Mouse (Mus musculus) hindbrain, embryonic 10.5 days (tissue): ENCODE data around the gene Clcf1. TPM values are rescaled to one million over a fixed set of nuclear protein-coding genes. Genes with fewer than 3 reads are reported as not detected.

Source experiments
- DNase-seq: peaks from one replicate; pipeline ENCODE4 v3.0.0-alpha.2; 2017; ENCODE audit warnings: low spot score
- H3K27ac ChIP-seq: fragments of 300-500 bp; sonication (generic); 2 replicates; pipeline ENCODE4 v1.5.1; 2016; ENCODE audit warnings: mild to moderate bottlenecking, moderate library complexity
- H3K27me3 ChIP-seq: fragments of 300-500 bp; sonication (generic); 2 replicates; pipeline ENCODE4 v1.6.1; 2016; ENCODE audit warnings: mild to moderate bottlenecking; ENCODE audit not compliant: poor library complexity, insufficient read depth, severe bottlenecking
- H3K36me3 ChIP-seq: fragments of 300-500 bp; sonication (generic); 2 replicates; pipeline ENCODE4 v1.6.1; 2016; ENCODE audit warnings: mild to moderate bottlenecking, moderate library complexity
- H3K4me1 ChIP-seq: fragments of 300-500 bp; sonication (generic); replicated peaks from 2 replicates; pipeline ENCODE4 v1.6.1; 2016; ENCODE audit warnings: mild to moderate bottlenecking
- H3K4me3 ChIP-seq: fragments of 300-500 bp; sonication (generic); 2 replicates; pipeline ENCODE4 v1.5.1; 2016; ENCODE audit warnings: mild to moderate bottlenecking, moderate library complexity
- H3K9me3 ChIP-seq: fragments of 300-500 bp; sonication (generic); 2 replicates; pipeline ENCODE4 v1.6.1; 2016; ENCODE audit warnings: mild to moderate bottlenecking, moderate library complexity
- WGBS: fragments of 180-500 bp; shearing (Covaris S2); methylation state at CpG from one replicate; pipeline ENCODE4 v1.1.7; 2016; 5-methylcytosine and 5-hydroxymethylcytosine counted together
- polyA plus RNA-seq: library from polyadenylated mRNA; unstranded; fragments of >200 nt; fragmentation: Nextera tagmentation; extraction: Ambion mirVana; gene quantifications from 2 replicates; pipeline ENCODE4 v1.2.1, GENCODE M21; 2016

Clcf1 gene
- 0.87 and 1.2 TPM in 2 replicates for polyA plus RNA-seq

DNA sequence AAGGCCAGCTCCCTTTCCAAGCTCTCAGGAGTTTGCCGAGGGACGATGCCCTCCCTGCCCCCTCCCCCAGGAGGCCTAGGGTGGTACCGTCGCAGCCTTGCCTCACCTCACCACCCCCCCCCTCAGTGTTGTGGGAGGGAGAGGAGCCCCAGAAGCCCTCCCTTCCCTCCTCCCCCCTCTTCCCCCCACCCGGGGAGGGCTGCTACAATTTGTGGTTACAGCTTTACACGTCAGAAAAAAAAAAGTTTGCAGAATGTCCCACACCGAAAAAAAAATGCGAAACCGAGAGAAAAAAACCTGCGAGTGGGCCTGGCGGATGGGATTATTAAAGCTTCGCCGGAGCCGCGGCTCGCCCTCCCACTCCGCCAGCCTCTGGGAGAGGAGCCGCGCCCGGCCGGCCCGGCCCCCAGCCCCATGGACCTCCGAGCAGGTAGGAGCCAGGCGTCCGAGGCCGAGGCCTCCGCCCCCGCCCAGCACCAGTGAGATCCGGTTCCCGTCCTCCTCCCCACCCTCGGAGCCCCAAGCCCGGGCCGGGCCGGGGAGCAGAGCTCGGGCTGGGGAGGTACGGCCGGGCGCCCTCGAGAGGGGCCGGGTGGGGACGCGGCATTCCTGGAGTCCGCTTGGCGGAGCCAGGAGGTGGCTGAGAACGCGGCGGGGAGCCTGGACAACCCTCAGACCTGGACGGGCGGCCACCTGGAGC, at the start of gene Clcf1, which contains the start of gene AC109138.7:
Gene Clcf1 (plus strand): TSS at position 168 of the 700 bp plus-strand sequence.
Gene AC109138.7 (plus strand): TSS at position 287 of the 700 bp plus-strand sequence.
- peaks cover 62% of the 10 kb centered on the region for H3K4me1 ChIP-seq
- peak within 1 kb of the TSS; percentile 70 for H3K4me3 ChIP-seq
- peak; percentile 57 for DNase-seq
- H3K9me3 ChIP-seq = no peaks in the 10 kb centered on the region
- peak within 1 kb of the TSS; percentile 87 for H3K27ac ChIP-seq
- no peaks in the 10 kb centered on the region for H3K36me3 ChIP-seq
- WGBS = under 1% methylated on average over 49 of the region's 49 CpGs
- peaks cover 91% of the 10 kb centered on the region for H3K27me3 ChIP-seq

DNA sequence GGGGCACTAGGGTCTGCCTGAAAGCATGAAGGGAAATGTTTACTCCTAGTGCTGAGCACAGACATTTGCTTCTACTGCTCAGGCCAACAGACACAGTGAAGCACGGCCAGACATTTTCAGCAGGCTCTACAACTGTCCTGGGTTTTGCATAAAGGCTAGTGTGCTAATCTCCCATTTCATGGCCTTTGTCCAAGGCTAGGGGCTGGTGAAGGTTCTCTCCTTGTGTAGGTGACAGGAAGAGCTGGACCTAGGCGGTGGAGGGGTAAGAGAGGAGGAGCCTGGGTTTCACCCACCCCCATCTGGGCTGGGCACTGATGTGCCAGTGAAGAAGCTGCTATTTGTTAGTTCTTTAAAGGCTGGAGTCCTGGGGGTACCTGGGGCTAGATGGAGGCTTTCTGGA, 49.3 kb upstream of the Clcf1 start:
- Histone ChIP-seq H3K36me3 (peaks cover 20% of the 10 kb centered on the region), H3K4me3 (no peak overlapping the region), H3K27me3 (no peaks in the 10 kb centered on the region), H3K4me1 (peaks cover 28% of the 10 kb centered on the region), H3K9me3 (no peaks in the 10 kb centered on the region), H3K27ac (peak overlapping the region; percentile 40; the same call in 1 of the 2 replicates)
- 75% methylated on average over 2 of the region's 2 CpGs for WGBS
- no peak for DNase-seq

DNA sequence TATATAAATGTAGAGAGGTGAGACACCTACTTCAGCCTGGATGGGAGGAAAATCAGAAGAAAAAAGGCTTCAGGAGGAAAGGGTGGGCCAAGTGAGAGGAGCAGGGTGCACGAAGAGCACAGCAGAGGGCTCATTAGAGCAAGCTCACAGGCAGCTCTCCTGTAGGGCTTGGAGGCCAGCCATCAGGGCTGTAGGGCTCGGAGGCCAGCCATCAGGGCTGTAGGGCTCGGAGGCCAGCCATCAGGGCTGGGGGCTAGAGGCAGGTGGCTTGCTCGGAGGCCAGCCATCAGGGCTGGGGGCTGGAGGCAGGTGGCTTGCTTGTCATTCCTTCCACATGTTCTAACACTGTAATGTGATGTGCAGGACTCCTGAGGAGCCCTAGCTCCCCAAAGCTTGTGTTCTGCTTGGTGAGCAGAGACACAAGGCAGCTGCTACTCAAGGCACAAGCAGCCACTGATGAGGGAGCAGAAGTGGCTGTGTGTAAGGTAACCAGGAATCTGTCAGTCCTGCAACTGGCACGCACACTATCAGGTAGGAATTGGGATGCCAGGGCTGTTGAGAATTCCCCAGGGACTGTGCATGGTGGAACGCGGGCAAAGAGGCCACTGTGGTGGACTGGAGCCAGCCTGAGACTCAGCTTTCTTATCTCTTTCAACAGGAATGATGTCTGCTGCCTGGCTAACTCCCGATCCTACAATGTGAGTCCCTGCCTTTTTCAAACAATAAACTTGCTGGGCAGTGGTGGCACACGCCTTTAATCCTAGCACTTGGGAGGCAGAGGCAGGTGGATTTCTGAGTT, 47.2 kb upstream of the Clcf1 start:
- no peak for DNase-seq

DNA sequence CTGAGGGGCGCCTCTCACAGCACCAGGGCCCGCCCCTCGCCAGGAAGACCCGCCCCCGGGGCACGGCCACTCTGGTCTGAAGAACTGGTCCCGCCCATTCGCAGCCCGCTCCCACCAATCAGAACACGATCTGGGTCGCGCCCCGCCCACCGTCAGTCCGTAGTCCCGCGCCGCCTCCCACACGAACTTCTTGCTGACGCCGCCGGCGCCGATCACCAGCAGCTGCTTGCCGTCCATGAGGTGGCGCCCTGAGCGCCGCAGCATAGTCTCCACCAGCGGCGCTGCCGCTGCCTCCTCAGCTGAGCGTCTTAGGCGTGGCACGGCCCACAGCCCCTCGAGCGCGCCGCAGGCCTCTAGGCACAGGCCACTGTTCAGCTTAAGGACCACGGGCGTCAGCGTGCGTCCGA, 44.7 kb upstream of the Clcf1 start:
- under 1% methylated on average over 43 of the region's 43 CpGs for WGBS

More for the DNA sequence above, 47.2 kb upstream of the Clcf1 start:
- WGBS = 83% methylated on average over 9 of the region's 9 CpGs
- Histone ChIP-seq H3K27ac (no peak overlapping the region), H3K4me3 (no peak overlapping the region), H3K36me3 (peaks cover 1% of the 10 kb centered on the region), H3K9me3 (no peaks in the 10 kb centered on the region), H3K4me1 (peaks cover 48% of the 10 kb centered on the region), H3K27me3 (peaks cover 13% of the 10 kb centered on the region)

DNA sequence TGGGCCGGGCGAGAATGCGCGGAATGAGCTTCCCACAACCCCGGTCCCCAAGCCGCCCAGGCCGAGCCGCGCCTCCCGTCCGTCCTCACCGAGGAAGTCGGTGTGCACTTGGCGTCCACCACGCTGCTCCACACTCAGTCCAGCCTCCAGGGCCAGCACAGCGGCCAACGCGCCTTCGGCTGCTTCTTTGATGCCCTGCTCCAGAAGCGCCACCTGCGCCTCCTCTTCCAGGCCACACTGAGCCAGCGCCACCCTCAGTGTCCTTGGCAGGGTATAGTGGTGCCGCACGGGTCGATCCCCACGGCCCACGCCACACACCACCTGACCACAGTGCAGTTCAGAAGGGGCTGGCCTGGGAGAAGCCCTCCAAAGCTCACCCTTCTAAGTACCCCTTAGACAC, 44.2 kb upstream of the Clcf1 start:
- Histone ChIP-seq H3K27me3 (peaks cover 13% of the 10 kb centered on the region), H3K4me3 (peak overlapping the region; percentile 50), H3K36me3 (no peaks in the 10 kb centered on the region), H3K4me1 (peaks cover 38% of the 10 kb centered on the region), H3K9me3 (no peaks in the 10 kb centered on the region), H3K27ac (peak overlapping the region; percentile 89)
- 9% methylated on average over 27 of the region's 27 CpGs for WGBS
- no peak for DNase-seq

More for the DNA sequence above, 44.7 kb upstream of the Clcf1 start:
- DNase-seq = peak; percentile 100
- peak overlapping the region; percentile 50 for H3K4me3 ChIP-seq
- H3K4me1 ChIP-seq = peaks cover 37% of the 10 kb centered on the region
- peak overlapping the region; percentile 89 for H3K27ac ChIP-seq
- H3K27me3 ChIP-seq = peaks cover 13% of the 10 kb centered on the region
- no peaks in the 10 kb centered on the region for H3K9me3 ChIP-seq
- no peaks in the 10 kb centered on the region for H3K36me3 ChIP-seq

DNA sequence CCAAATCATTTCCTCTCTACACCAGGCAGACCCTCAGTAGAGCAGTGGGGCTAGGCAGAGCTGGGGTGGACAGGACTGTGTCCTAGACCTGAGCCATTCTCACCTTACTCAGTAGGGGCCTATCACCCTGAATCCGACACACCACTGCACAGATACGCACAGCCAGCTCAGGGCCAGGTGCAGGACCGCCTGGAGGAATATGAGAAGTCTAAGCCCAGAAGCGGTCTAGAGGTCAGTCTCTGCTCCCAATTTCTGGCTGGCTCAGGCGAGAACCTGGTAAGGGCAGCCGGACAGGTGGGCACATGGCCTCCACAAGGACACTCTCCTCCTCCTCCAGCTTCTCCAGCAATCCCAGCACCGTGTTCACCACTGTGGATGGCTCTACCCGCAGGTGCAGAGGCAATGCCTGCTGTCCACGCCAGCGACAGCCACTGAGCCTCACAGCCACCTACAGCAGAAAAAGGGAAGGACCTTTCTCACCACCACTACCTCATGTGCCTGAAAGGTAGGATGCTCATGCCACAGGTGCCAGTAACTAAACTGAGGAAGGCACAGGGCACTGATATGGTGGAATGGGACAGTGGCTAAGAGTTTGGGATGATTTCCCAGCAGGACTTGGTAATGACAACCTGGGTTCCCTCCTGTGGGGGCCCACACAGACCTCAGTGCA, 43.2 kb upstream of the Clcf1 start:
- Histone ChIP-seq H3K4me1 (peaks cover 42% of the 10 kb centered on the region), H3K9me3 (no peaks in the 10 kb centered on the region), H3K4me3 (peak overlapping the region; percentile 50), H3K27ac (peak overlapping the region; percentile 89), H3K27me3 (peaks cover 13% of the 10 kb centered on the region), H3K36me3 (no peaks in the 10 kb centered on the region)
- WGBS = 86% methylated on average over 10 of the region's 10 CpGs
- DNase-seq = no peak

DNA sequence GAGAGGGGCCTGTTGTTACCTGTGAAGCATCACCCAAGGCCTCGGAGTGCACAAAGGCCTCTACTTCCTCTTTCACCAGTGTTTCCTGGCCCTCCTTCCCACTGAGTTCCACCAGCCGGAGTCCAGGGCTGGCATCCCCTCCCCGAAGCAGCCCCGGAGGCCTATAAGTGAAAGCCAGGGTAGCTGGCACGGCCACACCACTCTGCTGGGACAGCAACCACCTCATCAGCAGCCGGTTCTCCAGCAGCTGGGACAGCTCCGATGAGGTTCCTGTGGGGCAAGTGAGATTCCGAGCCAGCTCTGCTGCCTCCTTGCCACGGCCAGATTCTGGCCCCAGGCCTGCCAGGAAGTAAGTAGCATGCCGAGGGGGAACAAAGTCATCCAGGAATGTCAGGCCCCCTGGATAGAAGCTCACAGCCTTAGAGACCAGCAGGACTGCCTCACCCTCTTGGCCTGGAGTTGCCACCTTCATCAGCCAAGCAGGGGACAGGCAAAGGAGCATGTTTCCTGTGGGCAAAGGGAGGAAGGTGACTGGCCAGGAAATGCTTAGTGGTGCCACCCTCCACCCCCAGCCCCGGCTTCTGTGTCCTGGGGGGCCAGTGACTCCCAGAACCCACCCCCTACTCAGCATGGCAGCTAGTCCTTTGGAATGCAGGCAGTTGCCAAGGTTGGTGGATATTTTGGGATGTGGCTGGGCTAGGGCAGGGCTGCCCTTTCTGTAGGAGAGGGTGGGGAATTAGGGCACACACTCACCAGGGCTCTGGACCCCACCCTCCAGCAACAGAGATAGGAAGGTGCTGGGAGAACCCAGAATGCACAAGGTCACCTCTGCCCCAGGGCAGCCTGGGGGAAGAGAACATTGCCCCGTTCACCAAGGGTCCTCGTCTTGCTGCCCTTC, 42.4 kb upstream of the Clcf1 start:
- 67% methylated on average over 13 of the region's 13 CpGs for WGBS
- Histone ChIP-seq H3K4me1 (peaks cover 44% of the 10 kb centered on the region), H3K27me3 (peaks cover 13% of the 10 kb centered on the region), H3K27ac (peak overlapping the region; percentile 64), H3K36me3 (no peaks in the 10 kb centered on the region), H3K9me3 (no peaks in the 10 kb centered on the region), H3K4me3 (no peak overlapping the region; the same call in 1 of the 2 replicates)
- no peak for DNase-seq

DNA sequence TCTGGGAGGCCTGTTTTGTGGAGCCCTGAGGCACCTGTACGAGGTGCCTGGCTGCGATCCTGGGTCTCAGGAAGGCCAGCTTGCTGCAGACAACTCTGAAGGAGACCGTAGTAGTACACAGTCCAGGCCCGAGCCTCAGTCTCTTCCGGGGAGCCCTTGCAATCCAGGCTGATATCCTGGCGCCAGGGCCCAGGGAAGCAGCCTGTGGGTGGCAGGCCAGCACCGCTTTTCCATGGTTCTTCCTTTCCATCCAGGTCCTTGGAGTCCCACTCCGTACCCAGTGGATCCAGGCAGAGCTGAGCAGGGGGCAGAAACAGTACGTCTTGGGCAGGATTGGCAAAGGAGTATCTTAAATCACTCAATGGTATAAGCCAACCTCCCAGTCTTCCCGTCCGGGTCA, 41.1 kb upstream of the Clcf1 start:
- 63% methylated on average over 11 of the region's 11 CpGs for WGBS
- no peaks in the 10 kb centered on the region for H3K36me3 ChIP-seq
- H3K9me3 ChIP-seq = no peaks in the 10 kb centered on the region
- no peak for DNase-seq
- no peak overlapping the region for H3K27ac ChIP-seq
- H3K4me3 ChIP-seq = no peak overlapping the region
- H3K4me1 ChIP-seq = peaks cover 44% of the 10 kb centered on the region
- peaks cover 16% of the 10 kb centered on the region for H3K27me3 ChIP-seq

DNA sequence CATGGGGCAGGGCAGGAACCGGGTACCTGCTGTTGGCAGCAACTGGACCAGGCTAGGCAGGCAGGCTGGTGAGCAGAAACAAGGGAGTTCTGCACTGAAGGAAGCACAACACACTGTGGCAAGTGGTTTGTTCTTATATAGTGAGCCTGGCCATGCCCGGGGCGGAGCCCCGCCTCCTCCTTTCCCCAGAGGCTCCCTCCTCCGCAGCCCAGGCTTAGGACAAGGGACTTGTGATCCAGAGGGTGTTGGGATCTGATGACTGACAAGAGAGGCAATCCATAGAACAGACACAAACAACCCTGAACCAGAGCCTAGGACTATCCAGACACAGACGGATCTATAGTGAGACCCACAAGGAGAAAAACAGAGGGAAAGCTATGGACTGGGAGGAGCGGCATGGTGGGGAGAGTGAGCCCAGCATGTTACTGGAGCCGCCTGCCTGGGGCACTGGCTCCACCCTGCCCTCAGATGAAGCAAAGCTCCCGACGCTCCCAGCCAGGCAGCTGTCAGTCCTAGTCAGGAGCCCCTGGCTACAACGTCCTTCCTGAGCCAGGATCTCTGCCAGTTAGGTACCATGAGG, 38.6 kb upstream of the Clcf1 start, which contains the start of gene Carns1:
Gene Carns1 (minus strand): TSS at position 112 of the 580 bp plus-strand sequence.
- DNase-seq = no peak
- Histone ChIP-seq H3K27ac (peak within 1 kb of the TSS; percentile 73), H3K36me3 (no peaks in the 10 kb centered on the region), H3K27me3 (peaks cover 16% of the 10 kb centered on the region), H3K4me3 (peak within 1 kb of the TSS; percentile 39), H3K4me1 (peaks cover 34% of the 10 kb centered on the region), H3K9me3 (no peaks in the 10 kb centered on the region)
- WGBS = 5% methylated on average over 11 of the region's 11 CpGs

DNA sequence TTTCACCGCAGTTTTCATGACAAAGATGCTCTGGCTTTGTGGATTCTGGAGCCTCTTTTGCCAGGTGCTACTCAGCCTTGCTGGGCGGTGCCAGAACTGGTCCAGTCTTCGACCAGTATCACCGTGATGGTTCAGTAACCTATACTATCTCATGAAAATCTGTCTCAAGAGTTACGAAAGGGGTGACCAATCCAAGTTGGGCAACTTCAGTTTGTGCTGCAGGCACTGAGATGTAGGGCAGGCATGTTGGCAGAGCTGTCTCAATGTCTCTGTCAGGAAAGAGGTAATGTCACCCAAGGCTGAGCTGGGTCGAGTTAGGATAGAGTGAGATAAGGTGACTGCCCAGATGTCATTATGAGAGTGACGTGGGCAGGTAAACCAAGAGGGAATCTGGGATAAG, 33.6 kb upstream of the Clcf1 start:
- H3K9me3 ChIP-seq = no peaks in the 10 kb centered on the region
- H3K36me3 ChIP-seq = no peaks in the 10 kb centered on the region
- 88% methylated on average over 7 of the region's 7 CpGs for WGBS
- DNase-seq = no peak
- peaks cover 3% of the 10 kb centered on the region; the same call in 1 of the 2 replicates for H3K27me3 ChIP-seq
- no peak overlapping the region for H3K4me3 ChIP-seq
- H3K27ac ChIP-seq = no peak overlapping the region
- H3K4me1 ChIP-seq = peaks cover 31% of the 10 kb centered on the region

DNA sequence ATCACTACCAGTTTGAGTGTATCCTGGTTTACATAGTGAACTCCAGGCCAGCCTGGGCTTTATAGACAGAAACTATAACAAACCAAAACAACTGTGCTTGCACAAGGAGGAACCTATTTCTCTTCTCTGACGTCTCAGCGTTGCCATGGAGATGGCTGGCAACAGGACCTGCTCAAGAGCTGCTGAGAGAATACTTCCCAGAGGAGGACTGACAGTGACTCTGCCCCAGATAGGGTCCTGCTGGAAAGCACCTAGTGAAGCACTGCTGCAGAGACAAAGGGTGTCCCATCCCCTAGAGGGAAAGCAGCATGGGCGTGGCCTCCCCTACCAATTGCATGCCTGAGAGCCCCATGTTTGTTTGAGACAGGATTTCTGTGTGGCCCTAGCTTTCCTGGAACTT, 32.1 kb upstream of the Clcf1 start:
- 34% methylated on average over 3 of the region's 3 CpGs for WGBS
- no peaks in the 10 kb centered on the region for H3K9me3 ChIP-seq
- no peaks in the 10 kb centered on the region for H3K36me3 ChIP-seq
- no peak for DNase-seq
- peaks cover 28% of the 10 kb centered on the region for H3K4me1 ChIP-seq
- peak overlapping the region; percentile 23; the same call in 1 of the 2 replicates for H3K27ac ChIP-seq
- H3K27me3 ChIP-seq = peaks cover under 1% of the 10 kb centered on the region; the same call in 1 of the 2 replicates
- H3K4me3 ChIP-seq = no peak overlapping the region
